Mouse (Mus musculus): ENCODE results near the gene Slc25a47. TPM values are rescaled to one million over a fixed set of nuclear protein-coding genes. Genes with fewer than 3 reads are reported as not detected.
A peak's percentile ranks its signal among the peaks of the same experiment; 100 is the strongest.
"Not testable (repeated sequence)": the region's sequence is repeated elsewhere in the genome, so short reads cannot be mapped to it uniquely, and the experiment has no call there.

Slc25a47 gene
- polyA plus RNA-seq, 2 experiments from 2014 or later: 1.2 to 2.6 TPM

DNA sequence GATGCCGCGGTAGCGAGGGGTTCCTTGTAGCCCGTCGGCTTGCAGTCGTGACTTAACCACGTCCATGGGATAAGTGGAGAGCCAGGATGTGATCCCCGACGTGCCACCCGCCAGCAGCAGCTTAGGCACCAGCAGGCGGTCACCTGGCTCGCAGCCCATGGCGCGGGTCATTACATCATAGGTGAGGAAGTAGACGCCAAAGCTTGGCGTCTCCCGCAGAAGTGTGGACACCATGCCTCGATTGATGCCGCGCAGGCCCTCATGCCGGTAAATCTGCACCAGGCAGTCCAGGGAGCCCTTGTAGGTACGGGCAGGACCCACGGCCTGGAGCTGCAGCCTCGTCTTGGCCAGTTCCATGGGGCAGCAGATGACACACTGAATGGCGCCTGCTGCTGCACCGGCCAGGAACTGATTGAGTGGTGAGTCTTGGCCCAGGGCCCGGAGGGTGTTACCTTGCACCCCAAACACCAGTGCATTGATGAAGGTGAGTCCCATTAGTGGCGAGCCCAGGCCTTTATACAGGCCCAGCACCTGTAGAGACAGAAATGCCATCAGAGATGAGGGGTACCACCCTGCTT is 8.8 kb upstream of the Slc25a47 start:
- ATAC-seq: no peak

DNA sequence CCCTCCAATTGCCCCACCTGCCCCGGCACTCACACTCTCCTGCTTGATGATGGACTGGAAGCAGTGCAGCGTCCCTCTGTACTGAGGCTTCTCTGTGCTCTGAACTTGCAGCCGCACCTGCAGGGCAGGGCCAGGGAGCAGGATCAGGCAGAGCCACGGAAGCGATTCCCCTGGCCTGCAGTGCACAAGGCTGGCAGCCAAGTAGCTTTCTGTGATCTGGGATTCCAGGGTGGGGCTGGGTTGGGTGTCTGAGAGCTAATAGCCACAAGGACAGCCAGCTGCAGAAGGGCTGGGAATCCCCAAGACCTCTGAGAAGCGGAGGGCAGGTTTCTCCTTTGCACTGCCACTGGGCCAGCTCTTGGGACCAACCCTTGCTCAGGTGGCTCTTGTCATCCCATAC is 8.2 kb upstream of the Slc25a47 start:
- ATAC-seq: no peak

DNA sequence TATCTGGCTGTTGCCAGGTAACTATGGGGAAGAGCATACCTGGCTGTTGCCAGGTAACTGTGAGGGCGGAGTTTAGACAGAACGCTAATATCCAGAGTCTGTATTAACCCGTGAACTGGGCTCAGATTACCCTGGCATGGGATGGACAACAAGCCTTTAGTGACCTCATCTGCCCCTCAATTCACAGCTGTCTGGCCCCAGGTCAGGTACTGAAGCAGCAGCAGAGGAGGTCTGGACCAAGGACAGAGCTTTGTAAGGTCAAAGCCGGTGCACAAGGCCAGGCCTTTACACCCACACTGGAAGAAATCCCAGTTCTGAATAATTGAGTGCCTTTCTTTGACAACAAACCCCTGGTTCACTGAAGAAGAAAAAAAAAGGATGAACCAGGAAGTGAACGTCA is 6.2 kb upstream of the Slc25a47 start:
- ATAC-seq: no peak

DNA sequence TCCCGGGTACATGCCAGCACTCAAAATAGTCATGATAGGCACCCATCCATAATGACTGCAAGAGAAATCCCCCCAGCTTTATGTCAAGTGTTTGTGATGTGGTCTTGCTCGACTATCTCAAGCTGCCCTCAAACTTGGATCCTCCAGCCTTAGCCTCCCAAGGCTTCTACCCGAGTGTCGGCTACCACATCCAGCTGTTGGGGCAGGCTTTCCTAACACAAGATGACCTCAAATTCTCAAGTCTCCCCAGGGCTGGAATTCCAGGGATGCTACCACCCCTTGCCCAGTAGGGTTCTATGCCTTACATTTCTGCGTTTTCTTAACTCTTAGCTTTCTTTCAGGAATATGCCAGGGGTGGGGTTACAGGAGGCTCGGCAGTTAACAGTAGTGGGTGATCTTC is 5.5 kb upstream of the Slc25a47 start:
- ATAC-seq: no peak

DNA sequence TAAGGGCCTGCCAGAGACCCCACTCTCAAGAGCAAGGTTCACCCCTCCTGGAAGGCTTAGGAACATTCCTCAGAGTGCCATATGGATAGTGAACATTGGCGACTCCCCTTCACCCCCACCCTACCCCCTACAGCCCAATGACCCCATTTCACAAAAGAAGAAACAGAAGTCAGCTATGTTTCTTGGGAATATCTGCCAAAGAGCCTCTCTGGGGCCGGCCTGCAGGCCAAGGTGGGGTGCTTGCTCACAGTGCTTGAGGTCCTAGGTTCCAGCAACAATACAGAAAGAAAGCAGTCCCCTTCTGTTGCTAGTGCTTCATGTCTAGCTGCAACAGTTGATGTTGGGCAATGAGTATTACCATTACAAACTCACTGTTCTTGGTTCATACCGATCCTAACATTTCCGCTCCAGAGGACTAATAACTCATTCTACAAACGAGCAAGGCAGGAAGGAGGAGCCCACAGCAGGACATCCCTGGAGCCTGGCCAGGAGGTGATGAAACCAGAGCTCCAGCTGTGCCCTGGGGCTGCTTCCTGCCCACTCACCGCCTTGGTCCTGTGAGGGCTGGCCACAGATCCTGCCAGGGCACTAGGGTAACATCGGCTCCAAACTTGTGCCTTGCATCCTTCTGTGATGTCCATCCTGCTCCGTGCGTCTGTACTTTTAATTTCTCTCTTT is 3.7 kb upstream of the Slc25a47 start:
- ATAC-seq: no peak

DNA sequence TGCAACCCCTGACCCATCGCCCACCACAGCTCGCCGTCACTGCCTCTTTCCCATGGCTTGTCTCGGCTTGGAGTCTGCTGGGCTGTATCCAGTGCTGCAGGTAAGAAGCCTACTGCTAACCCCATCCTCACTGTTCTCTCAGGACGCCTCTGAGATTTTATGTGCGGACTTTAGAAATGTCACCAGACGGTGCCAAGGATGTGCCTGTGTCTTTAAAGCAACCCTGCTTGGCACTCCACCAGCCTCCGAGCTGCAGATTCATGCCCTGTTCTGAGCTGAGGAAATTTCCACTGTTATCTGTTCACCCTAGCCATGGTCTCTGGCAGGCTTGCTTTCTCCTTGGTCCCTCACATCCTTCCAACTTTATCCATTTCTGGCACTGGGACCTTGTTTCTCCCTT is 3.0 kb upstream of the Slc25a47 start:
- ATAC-seq: no peak

DNA sequence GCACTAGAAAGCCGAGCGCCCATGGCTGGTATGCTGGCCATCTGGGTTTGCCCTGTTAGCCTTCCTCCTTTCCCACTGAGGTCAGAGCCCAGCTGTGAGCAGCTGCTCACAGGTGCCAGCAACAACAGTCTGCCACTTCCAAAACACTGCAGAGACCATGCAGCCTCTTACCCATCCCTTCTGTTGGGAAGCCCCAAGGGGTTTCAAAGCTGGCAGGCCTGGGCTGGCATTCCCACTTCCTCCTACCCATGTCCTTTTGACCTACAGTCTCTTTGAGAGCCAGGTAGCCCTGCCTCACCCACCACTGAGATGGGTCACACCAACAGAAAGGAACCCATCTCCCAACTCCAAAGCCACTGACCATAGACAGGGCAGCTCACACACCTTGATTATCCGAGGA is 2.4 kb upstream of the Slc25a47 start:
- no peak for ATAC-seq

DNA sequence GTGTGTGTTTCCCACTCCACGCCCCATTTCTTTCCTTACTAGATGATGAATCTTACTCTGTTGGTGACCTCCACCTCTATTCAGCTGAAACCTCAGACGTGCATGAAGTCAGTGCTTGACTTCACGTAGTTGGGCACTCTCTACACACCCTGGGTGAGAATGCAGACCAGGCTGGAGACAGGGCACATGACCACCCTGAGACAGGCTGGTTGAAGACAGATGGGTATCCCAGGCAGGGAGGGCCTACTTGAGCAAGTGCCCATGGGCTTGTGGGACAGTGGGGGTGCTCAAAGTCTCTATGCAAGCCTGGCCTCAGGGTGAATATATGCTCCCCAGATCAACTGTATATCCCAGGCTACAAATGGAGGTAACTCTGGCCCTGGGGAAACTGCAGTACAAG is 1.5 kb upstream of the Slc25a47 start:
- no peak for ATAC-seq

DNA sequence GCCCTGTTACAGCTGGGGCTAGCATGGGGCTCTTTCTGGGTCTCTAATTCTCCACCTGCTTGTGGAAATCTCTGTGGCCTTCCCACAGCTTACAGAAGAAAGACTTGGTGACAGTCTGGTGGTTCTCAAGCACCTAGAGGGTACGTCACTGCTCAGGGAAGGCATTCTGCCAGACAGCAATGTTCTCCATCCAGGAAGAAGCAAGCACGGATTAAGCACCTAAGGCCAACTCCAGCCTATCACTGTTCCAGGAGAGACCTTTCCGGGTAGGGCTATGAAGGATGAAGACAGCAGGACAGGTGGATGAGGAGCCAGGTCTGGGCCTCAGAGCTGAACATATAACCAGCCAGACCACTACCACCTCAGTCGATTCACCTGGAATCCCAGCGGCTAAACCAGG is 1.1 kb upstream of the Slc25a47 start:
- ATAC-seq: no peak

DNA sequence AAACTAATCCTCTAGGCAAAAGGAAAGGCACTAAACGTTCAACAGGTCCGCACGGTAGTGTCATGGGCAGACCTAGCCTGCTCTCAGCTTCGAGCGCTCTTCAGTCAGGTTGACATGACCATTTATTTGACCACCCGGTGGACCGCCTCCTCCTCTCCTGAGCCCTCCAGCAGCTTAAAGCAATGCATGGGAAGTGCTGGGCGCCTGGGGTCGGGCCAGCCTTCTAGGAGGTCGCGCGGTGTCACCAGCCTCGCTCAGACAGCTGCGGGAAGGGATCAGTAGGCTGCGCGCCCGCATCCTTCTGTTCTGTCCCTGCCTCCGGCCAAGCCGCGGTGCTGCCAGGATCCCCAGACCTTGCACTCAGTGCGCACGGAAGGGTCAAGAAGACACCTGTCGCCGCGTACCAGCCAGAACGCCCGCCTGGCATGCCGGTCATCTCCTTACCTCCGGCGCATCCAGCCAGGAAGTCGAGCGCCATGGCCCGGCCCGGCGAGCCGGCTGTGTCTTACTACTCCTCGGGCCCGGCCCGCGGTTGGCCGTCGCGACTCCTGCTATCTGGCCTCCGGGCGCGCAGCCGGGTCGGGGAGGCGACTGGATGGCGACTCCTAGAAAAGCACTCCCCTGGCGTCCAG is 522 bp upstream of the Slc25a47 start:
- ATAC-seq: peak; percentile 58

DNA sequence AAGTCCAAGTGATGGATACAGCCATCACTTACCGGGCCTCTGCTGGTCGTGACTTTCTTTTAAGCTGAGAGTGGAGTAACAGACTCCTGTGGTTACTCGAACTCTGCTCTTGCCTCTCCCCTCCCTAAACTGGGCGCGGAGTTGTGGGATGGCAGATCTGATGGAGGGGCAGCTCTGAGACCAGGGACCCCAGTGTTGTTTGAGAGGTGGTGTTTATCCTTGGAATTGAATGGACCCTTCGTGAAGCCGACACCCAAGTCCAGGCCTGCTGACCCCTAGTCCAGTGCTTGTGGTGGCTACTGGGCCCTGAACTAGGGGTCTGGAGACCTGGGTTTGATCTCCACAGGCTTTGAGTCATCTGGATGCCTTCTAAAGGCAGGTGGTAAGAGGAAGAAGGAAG is 876 bp downstream of the Slc25a47 start:
- no peak for ATAC-seq

DNA sequence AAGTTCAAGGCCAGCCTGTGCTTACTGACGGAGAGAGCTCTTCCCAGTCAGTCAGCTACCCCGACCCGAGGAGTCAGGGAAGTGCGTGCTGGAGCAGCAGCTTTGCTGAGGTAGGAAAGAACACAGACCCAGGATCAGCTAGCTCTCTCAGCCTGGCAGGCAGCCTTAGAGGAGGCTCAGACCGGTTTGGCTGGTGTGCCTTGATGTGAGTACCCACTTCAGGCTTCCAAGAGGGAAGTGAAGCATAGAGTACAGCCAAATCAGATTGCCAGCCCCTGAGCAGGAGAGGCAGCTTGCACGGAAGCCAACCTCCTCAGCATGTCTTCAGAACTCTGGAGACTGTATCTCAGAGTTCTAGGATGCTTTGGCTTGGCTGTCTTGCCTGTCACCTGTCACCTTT is 5.3 kb downstream of the Slc25a47 start:
- ATAC-seq: no peak

DNA sequence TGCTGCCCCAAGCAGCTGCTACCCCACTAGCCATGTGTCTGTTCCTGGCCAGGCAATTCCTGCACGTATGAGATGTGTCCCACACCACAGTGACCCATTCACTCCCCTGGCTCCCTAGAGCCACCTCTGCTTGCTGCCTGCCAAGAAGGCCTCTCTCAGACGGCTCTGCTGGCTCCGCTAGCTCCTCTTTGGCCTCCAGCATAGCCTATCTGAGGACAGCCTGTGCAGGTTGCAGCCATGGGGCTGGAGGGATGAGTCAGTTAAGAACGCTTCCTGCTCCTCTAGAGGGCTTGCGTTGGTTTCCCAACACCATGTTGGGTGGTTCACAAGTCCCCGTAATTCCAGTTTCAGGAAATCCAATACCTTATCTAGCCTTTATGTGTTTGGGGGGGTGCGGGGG is 6.8 kb downstream of the Slc25a47 start:
- no peak for ATAC-seq

DNA sequence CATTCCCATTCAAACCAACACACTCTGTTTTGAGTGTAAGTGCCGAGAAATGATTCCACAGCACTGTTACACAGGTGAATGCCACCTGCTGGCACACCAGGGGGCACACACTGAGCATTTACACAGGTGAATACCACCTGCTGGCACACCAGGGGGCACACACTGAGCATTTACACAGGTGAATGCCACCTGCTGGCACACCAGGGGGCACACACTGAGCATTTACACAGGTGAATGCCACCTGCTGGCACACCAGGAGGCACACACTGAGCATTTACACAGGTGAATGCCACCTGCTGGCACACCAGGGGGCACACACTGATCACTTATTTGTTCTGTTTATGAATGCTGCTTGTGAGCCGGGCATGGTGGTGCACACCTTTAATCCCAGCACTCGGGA is 12.2 kb downstream of the Slc25a47 start:
- not testable (repeated sequence) for ATAC-seq

DNA sequence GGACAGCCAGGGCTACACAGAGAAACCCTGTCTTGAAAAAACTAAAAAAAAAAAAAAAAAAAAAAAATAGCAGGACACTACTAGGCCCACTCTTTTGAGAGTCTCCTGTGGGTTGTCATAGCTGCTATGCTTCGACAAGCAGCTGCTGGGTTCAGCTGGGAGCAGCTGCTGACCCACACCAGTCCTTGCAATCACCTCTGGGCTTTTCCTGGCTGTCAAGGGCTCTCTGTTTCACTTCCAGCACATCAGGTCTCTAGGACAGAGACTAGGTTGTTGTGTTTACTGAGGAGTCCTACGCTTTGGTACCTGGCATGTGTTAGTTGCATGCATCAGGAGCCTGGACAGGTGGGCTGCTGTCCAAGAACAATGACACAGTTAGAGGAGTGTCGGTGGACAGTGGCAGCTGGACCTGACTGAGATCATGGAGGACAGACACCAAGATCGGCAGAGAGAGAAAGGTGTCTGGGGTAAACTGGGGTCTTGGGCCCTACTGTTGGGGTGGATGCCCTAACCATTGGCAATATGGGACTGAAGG is 13.7 kb downstream of the Slc25a47 start:
- no peak for ATAC-seq

DNA sequence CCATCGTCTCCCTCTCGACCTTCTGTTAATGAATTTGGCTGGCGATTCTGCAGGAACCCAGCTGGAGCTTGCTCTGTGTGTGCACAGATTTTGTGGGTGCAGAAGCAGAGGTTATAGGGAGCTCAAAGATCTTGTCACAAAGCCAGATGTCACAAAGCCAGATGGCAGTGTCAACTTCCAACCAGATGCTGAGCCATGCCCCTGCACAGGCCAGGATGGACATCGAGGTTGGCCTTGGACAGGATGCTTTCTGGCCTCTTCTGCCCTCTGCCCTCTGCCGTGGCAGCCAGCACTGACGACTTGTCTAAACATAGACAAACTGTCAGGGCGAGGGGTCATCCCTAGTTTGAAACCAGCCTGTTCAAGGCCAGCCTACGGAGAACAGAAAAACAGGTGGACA is 14.3 kb downstream of the Slc25a47 start:
- ATAC-seq: no peak

DNA sequence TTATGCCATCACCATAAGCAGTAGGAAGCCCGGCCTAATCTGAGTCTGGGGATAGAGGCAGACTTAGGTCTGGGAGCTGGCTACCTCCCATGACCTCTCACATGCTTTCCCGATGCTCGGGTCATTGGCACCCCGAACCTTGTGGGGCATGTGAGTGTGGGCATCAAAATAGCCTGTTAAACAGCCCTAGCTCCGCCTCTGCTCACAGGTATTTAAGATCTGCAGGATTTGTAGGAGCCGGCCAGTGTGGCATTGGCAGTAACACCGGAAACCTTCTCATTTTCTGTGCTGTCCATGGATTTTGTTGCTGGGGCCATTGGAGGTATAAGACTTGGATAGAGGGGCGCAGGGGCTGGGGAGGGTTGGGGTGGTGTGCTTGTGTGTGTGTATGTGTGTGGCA is 15.0 kb downstream of the Slc25a47 start:
- no peak for ATAC-seq

DNA sequence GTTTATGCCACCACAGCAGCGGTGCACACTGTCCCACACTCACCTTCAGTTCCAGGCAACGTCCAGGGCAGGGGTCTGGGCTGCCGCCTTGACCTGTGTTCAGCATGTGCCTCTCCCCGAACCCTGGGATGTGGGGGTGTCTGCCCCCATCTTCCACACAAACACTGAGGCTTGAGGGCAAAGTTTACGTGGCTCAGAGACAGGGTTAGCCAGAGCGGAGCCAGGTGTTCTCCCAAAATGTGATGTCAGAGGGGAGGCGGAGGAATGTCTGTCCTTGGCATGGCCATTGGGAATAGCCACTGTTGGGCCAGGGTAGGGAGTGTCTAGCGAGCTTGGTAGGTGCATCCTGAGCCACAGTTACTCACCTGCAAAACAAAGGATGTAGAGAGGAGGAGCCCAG is 17.0 kb downstream of the Slc25a47 start:
- no peak for ATAC-seq

DNA sequence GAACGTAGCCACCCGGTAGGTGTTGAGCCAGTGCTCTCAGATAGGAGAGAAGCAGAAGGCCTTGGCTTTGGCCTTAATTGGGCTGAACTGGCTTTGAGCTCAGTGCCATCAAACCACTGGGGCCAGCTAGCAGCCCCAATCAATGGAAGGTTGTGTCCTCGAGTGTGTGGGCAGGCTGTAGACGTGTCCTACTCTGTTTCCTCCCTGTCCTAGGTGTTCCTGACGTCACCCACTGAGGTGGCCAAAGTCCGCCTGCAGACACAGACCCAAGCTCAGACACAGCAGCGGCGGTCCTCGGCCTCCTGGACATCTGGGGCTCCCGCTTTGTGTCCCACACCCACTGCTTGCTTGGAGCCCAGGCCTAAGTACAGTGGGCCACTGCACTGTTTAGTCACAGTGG is 19.2 kb downstream of the Slc25a47 start:
- no peak for ATAC-seq

DNA sequence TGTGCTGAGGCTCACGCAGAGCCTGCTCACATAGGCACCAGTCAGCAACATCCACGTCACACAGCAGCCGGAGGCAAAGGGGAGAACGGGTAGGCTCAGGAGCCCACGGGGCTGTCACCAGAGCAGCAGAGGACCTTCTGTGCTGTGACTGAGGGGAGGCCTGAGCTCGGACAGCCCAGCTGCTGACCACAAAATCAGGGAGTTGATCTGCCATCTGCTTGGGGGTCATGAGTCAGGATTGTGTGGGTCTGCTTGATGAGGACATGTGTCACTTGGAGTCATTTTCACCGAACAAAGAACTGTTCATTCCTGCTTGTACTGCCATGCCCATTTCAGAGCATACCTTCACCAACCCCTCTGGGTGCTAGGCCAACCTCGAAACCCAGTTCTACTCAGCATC is 20.3 kb downstream of the Slc25a47 start:
- no peak for ATAC-seq

DNA sequence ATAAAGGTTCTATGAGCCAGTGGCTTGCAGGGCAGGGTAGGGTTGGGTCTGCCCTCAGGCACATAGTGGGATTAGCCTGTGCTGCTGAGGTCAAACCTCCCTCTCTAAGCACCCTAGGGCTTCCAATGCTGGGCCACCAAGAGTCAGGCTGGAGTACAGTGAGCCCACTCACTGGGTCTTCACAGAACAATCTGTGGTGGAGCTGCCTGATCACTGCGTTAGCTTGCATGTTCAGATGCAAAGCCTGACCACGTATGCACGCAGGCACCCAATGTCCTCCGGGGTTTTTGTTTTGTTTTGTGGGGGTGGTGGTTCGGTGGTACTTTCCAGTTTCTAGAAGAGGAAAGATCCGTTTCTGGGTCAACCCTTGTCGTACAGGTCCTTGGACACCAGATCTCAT is 21.3 kb downstream of the Slc25a47 start:
- ATAC-seq: no peak

DNA sequence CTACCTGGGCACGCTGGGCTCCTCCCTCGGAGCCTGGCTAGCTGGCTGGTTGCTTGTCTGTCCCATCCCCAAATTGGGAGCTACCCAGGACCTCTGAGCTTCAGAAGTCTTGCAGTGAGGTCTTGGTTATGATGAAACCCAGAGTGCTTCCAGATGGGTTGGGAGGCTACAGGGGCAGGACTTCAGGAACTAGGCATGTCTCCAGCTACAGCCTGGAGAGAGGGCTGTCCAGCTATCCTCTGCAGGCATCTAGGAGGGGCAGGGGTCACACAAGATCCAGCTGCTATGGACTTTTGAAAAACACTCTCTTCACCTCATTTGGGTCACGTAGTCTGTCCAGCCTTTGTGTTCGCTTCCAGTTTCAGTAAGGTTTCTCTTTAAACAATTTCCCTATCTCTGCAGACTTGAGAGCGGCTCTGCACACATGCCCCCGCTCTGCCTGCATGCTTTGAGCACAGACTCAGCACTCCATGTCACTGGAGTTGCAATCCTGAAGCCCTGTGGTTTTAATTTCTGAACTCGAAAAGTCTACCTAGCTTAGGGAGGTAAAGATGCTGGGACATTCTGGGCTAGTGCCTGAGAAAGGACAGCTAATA is 21.8 kb downstream of the Slc25a47 start:
- no peak for ATAC-seq

DNA sequence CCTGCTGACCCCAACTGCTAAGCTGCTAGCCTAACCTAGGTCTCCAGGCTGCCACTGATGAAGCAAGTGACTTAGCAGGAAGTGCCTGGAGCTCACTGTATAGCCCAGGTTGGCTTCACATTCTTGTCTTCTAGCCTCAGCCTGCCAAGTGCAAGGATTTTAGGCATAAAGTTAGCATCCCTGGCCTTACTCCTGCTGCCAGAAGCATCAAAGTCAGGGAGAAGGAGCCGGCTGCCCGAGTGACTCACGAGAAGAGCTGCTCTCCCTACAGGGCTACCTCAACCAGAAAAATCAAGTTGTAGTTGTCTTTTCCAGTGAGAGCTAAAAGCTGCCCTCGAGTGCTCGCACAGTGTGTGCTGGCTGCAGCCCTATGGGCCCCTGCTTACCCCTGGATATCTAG is 22.6 kb downstream of the Slc25a47 start:
- ATAC-seq: no peak

DNA sequence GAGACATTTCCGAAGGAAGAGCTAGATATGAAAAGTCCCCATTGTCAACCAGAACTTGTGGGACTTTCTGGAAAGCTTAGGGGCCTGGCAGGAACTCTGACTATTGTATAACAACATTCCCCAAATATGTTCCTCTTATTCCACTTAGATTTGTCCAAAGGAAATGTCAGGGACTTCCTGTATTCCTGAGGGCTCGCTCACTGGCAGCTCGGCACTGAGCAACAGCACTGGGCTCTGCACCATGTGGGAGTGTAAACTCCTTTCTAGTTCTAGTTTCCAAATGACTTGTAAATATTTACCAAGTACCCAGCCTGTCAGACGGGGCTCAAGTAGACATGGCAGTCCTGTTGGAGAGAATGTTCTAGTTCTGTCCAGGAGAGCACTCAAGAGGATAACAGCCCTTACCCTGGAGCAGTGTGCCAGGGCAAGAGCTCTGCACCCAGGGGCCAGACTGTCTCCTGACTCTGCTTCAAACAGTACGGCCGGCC is 29.2 kb downstream of the Slc25a47 start:
- ATAC-seq: no peak

Measured in CD4-positive, CD25-positive, alpha-beta regulatory T cell, adult 4 months (primary cell).